ENCODE assay signal across 9 mouse cellular contexts in the genomic region with DNA sequence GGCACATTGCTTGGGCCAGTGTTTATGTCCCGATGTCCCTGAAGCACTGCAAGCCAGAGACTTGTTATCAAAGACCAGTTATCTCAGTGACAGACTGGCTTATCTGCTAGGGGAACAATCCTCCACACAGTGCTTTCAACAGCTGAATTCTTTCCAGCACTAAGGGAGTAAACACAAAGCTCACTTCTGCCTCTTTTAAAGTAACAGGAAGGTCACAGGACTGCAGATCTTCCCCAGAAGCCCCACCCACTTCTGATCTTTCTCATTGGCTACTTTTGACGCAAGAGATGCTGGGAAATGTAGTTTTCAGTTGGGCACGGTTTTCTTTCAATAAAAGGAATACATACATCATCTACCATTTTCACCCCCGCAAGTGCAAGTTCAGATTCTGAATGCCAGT.
DNase-seq lines count a peak whose midpoint lies in the region; ATAC-seq lines count a peak whose summit lies in the region.
"Had no signal": no experiment of that assay in that cellular context is flagged by ENCODE, and none has a peak within 500 bp of the region (broad histone marks: within the 10 kb centered on the region; RNA-seq: fewer than 3 reads in every experiment).

No protein-coding gene starts in this region.

- H3K4me2 ChIP-seq in neural tube, embryonic 12.5 days (replicated peaks): no peak overlapping the region
- no peak overlapping the region for H3K4me2 ChIP-seq in forebrain, embryonic 14.5 days (ENCODE audit: low read length)
- no peak overlapping the region for H3K4me2 ChIP-seq in hindbrain, embryonic 14.5 days (replicated peaks)
- H3K4me2 ChIP-seq in liver, embryonic 12.5 days: peak overlapping the region; percentile 59
- H3K4me2 ChIP-seq: embryonic facial prominence, embryonic 13.5 days had no signal

- H3K9me3 ChIP-seq in neural tube, embryonic 12.5 days: no peaks in the 10 kb centered on the region
- no peaks in the 10 kb centered on the region for H3K9me3 ChIP-seq in forebrain, embryonic 14.5 days (replicated peaks; ENCODE audit: control insufficient read depth, low read length)
- no peaks in the 10 kb centered on the region for H3K9me3 ChIP-seq in hindbrain, embryonic 14.5 days (ENCODE audit: control insufficient read depth, low read length)
- peaks cover under 1% of the 10 kb centered on the region; the same call in 1 of the 2 replicates for H3K9me3 ChIP-seq in liver, embryonic 12.5 days (replicated peaks)
- H3K9me3 ChIP-seq: embryonic facial prominence, embryonic 13.5 days had no signal

- no peak overlapping the region for H3K9ac ChIP-seq in neural tube, embryonic 12.5 days
- no peak overlapping the region for H3K9ac ChIP-seq in forebrain, embryonic 14.5 days (ENCODE audit: low read length)
- H3K9ac ChIP-seq in hindbrain, embryonic 14.5 days: no peak overlapping the region
- peak overlapping the region; percentile 49 for H3K9ac ChIP-seq in liver, embryonic 12.5 days
- H3K9ac ChIP-seq: embryonic facial prominence, embryonic 13.5 days had no signal

- DNase-seq in neural tube, embryonic 10.5 days (ENCODE audit: extremely low spot score, low spot score): no peak
- peak; percentile 80 for DNase-seq in adipocyte (ENCODE audit: low spot score)
- DNase-seq in forebrain, embryonic 14.5 days (ENCODE audit: low spot score): peak; percentile 71
- peak; percentile 47 for DNase-seq in hindbrain, embryonic 14.5 days (ENCODE audit: low spot score)
- DNase-seq in right cerebral cortex, postnatal 4 days: no peak

- ATAC-seq in neural tube, embryonic 12.5 days (ENCODE audit: low FRiP score, low read depth): peak; percentile 45
- peak; percentile 45; the same call in 1 of the 2 replicates for ATAC-seq in forebrain, embryonic 14.5 days
- ATAC-seq in hindbrain, embryonic 14.5 days (ENCODE audit: low FRiP score): no peak
- ATAC-seq in liver, embryonic 12.5 days: peak; percentile 80
- peak; percentile 59 for ATAC-seq in neutrophil, adult 5-6 weeks (ENCODE audit: extremely low read depth, insufficient number of reproducible peaks, low FRiP score, poor library complexity, severe bottlenecking)

- no peak overlapping the region for H3K4me3 ChIP-seq in neural tube, embryonic 12.5 days
- H3K4me3 ChIP-seq in forebrain, embryonic 14.5 days (ENCODE audit: low read depth, low read length): no peak overlapping the region
- no peak overlapping the region for H3K4me3 ChIP-seq in hindbrain, embryonic 14.5 days (replicated peaks; ENCODE audit: low read length)
- peak overlapping the region; percentile 34 for H3K4me3 ChIP-seq in liver, embryonic 12.5 days
- H3K4me3 ChIP-seq: embryonic facial prominence, embryonic 13.5 days had no signal

- peaks cover 31% of the 10 kb centered on the region for H3K36me3 ChIP-seq in neural tube, embryonic 12.5 days
- peaks cover 32% of the 10 kb centered on the region for H3K36me3 ChIP-seq in forebrain, embryonic 14.5 days (ENCODE audit: control insufficient read depth, insufficient read depth, low read length)
- peaks cover 61% of the 10 kb centered on the region for H3K36me3 ChIP-seq in hindbrain, embryonic 14.5 days (replicated peaks; ENCODE audit: control insufficient read depth, insufficient read depth)
- H3K36me3 ChIP-seq in liver, embryonic 12.5 days: peaks cover under 1% of the 10 kb centered on the region; the same call in 1 of the 2 replicates

- no peaks in the 10 kb centered on the region for H3K27me3 ChIP-seq in neural tube, embryonic 12.5 days (replicated peaks)
- no peaks in the 10 kb centered on the region for H3K27me3 ChIP-seq in forebrain, embryonic 14.5 days (replicated peaks; ENCODE audit: control insufficient read depth, insufficient read depth, low read length)
- H3K27me3 ChIP-seq in hindbrain, embryonic 14.5 days (ENCODE audit: control insufficient read depth, insufficient read depth, low read length): no peaks in the 10 kb centered on the region
- no peaks in the 10 kb centered on the region for H3K27me3 ChIP-seq in liver, embryonic 12.5 days (replicated peaks)
- H3K27me3 ChIP-seq: embryonic facial prominence, embryonic 13.5 days had no signal

- H3K4me1 ChIP-seq in neural tube, embryonic 12.5 days: 0 out of 2 replicates have a peak, but pooled peaks cover 2% of the 10 kb centered on the region
- H3K4me1 ChIP-seq in forebrain, embryonic 14.5 days (ENCODE audit: control insufficient read depth, insufficient read depth, low read length): no peaks in the 10 kb centered on the region
- no peaks in the 10 kb centered on the region for H3K4me1 ChIP-seq in hindbrain, embryonic 14.5 days (replicated peaks; ENCODE audit: control insufficient read depth, insufficient read depth, low read length)
- peaks cover 10% of the 10 kb centered on the region for H3K4me1 ChIP-seq in liver, embryonic 12.5 days
- H3K4me1 ChIP-seq: embryonic facial prominence, embryonic 13.5 days had no signal

- 38% methylated on average over 4 of the region's 4 CpGs for WGBS in neural tube, embryonic 12.5 days
- 33% methylated on average over 4 of the region's 4 CpGs for whole genome bisulfite sequencing in forebrain, embryonic 14.5 days
- whole genome bisulfite sequencing in hindbrain, embryonic 14.5 days: 30% methylated on average over 4 of the region's 4 CpGs
- WGBS in liver, embryonic 12.5 days (ENCODE audit: insufficient replicate concordance): 9% methylated on average over 4 of the region's 4 CpGs

- no peak overlapping the region for H3K27ac ChIP-seq in neural tube, embryonic 12.5 days
- no peak overlapping the region for H3K27ac ChIP-seq in forebrain, embryonic 14.5 days (ENCODE audit: low read depth, low read length)
- H3K27ac ChIP-seq in hindbrain, embryonic 14.5 days: no peak overlapping the region
- H3K27ac ChIP-seq in liver, embryonic 12.5 days: peak overlapping the region; percentile 77
- H3K27ac ChIP-seq: embryonic facial prominence, embryonic 13.5 days had no signal

Comparison
In these comparisons a context has a peak if more than half of its experiments do, and no peak if none do; other contexts are left out.
1. DNase-seq: peak in adipocyte (single experiment), forebrain, embryonic 14.5 days (single experiment) and hindbrain, embryonic 14.5 days (single experiment); none in neural tube, embryonic 10.5 days (single experiment) and right cerebral cortex, postnatal 4 days (single experiment).